Mouse (Mus musculus) bone marrow macrophage, adult 2 months (primary cell): Measurements from ENCODE around the gene Camk1d.

ENCODE experiments used
- CTCF ChIP-seq: IDR thresholded peaks from 2 replicates; pipeline ENCODE4 v1.5.1; 2012; ENCODE audit warnings: low read depth, mild to moderate bottlenecking, low read length, moderate library complexity
- POLR2A ChIP-seq: IDR thresholded peaks from 2 replicates; pipeline ENCODE4 v1.6.1; 2012; ENCODE audit warnings: mild to moderate bottlenecking, low read depth, low read length, borderline replicate concordance

DNA sequence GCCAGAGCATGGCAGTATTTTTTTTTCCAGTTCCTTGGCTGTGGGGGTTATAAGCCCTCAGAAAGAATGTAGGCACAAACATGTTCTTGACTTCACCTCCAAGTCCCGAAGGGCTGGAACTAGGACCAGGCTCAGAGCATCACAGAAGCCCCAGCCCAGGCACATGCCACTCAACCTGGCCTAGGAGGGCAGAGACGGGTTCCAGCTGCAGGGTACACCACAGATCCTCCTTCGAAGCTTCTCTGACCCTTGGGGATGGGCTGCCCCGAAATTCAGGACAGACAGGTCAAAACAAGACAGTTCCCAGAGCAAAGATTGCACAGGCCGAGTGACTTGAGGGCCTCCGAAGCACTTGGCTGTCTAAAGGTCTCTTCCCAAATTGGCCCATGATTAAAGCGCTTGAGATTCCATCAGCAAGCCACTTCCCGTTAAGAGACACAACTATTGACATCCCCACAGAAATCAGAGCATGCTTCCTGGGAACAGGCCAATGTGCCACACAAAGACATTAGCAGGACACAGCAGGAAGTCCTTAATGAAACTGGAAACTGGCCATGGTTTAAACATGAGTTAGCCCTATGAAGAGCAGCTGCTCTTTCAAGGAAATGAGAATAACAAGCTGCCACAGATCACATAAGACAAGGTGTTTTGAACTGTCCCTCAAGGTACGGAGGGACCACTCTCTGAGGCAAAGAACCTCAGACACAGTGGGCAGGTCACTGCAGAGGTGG lies 136.8 kb downstream of the Camk1d start:
- TF ChIP-seq CTCF (no peak), POLR2A (no peak)
